ENCODE assay signal across 8 mouse cellular contexts in the genomic region with DNA sequence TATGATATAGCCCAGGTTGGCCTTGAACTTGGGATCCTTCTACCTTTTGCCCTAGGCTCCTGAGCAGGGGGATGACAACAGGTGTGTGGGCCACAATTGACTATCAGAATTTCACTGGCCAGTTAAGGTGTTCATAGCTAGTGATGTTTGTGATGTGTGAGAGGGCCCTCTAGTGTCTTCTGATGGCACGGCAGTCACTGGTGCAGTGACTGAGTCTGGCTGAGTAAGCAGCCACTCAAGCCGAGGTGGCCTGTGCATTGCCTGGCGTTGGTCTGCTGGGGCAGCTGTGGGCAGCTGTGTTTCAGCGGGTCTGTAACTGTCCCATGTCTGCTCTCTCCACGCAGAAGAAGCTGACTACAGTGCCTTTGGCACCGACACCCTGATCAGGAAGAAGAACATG. TPM values are rescaled to one million over a fixed set of nuclear protein-coding genes. Genes with fewer than 3 reads are reported as not detected.
DNase-seq lines count a peak whose midpoint lies in the region; ATAC-seq and TF ChIP-seq lines count a peak whose summit lies in the region.

No protein-coding gene starts in this region.

- H3K4me1 ChIP-seq in testis, adult 2 months (ENCODE audit: control insufficient read depth, insufficient read depth, low read length), result no peaks in the 10 kb centered on the region
- no peaks in the 10 kb centered on the region for H3K4me1 ChIP-seq in embryonic facial prominence, embryonic 11.5 days (ENCODE audit: control insufficient read depth, insufficient read depth, low read length)
- H3K4me1 ChIP-seq in hindbrain, postnatal 0 days (ENCODE audit: insufficient read depth, low read length), result no peaks in the 10 kb centered on the region; the same call in 1 of the 2 replicates
- H3K4me1 ChIP-seq in limb, embryonic 10.5 days, result peaks cover 3% of the 10 kb centered on the region; the same call in 1 of the 2 replicates
- peaks cover 29% of the 10 kb centered on the region for H3K4me1 ChIP-seq in neural tube, embryonic 13.5 days (replicated peaks)

- peak; percentile 53; the same call in 1 of the 2 replicates for TF ChIP-seq CTCF in testis, adult 2 months (IDR thresholded peaks at IDR 0.05; ENCODE audit: control insufficient read depth, insufficient read depth, insufficient replicate concordance, low read depth, low read length)
- peak; percentile 86 for TF ChIP-seq CTCF in hindbrain, postnatal 0 days (IDR thresholded peaks at IDR 0.05; ENCODE audit: low read depth)

- no peaks in the 10 kb centered on the region for H3K36me3 ChIP-seq in testis, adult 2 months (ENCODE audit: control insufficient read depth, insufficient read depth, low read length)
- no peaks in the 10 kb centered on the region for H3K36me3 ChIP-seq in embryonic facial prominence, embryonic 11.5 days (replicated peaks; ENCODE audit: control insufficient read depth, insufficient read depth, low read depth, low read length)
- H3K36me3 ChIP-seq in hindbrain, postnatal 0 days (ENCODE audit: insufficient read depth, low read length), result peaks cover 4% of the 10 kb centered on the region; the same call in 1 of the 2 replicates
- peaks cover 15% of the 10 kb centered on the region for H3K36me3 ChIP-seq in limb, embryonic 10.5 days
- peaks cover 26% of the 10 kb centered on the region for H3K36me3 ChIP-seq in neural tube, embryonic 13.5 days

- no peak for DNase-seq in testis, postnatal 14 days (ENCODE audit: low spot score)
- peak; percentile 62 for DNase-seq in adipocyte (ENCODE audit: low spot score)
- DNase-seq in embryonic facial prominence, embryonic 11.5 days (ENCODE audit: low spot score), result peak; percentile 61
- DNase-seq in hindbrain, postnatal 0 days (ENCODE audit: low spot score), result peak; percentile 72
- DNase-seq in limb, embryonic 10.5 days (ENCODE audit: low spot score), result peak; percentile 57
- DNase-seq in spleen, postnatal 14 days (ENCODE audit: low spot score in 2 of 2), result no peak

- H3K4me2 ChIP-seq in embryonic facial prominence, embryonic 11.5 days (ENCODE audit: low read depth, low read length), result no peak overlapping the region
- H3K4me2 ChIP-seq in hindbrain, postnatal 0 days (ENCODE audit: low read depth, low read length), result no peak overlapping the region
- no peak overlapping the region for H3K4me2 ChIP-seq in neural tube, embryonic 13.5 days

- no peak for ATAC-seq in embryonic facial prominence, embryonic 11.5 days (replicated peaks; ENCODE audit: insufficient number of reproducible peaks, low FRiP score, low TSS enrichment, low read depth)
- ATAC-seq in hindbrain, postnatal 0 days, result peak; percentile 52; the same call in 1 of the 2 replicates
- ATAC-seq in neural tube, embryonic 13.5 days (ENCODE audit: low read depth), result 0 out of 2 replicates have a peak, but pooled peaks have one; percentile 24

- no peaks in the 10 kb centered on the region for H3K27me3 ChIP-seq in testis, adult 2 months (ENCODE audit: control insufficient read depth, insufficient read depth, low read length)
- H3K27me3 ChIP-seq in embryonic facial prominence, embryonic 11.5 days (ENCODE audit: control insufficient read depth, insufficient read depth, low read length), result no peaks in the 10 kb centered on the region
- no peaks in the 10 kb centered on the region for H3K27me3 ChIP-seq in hindbrain, postnatal 0 days (ENCODE audit: insufficient read depth, low read length)
- H3K27me3 ChIP-seq in limb, embryonic 10.5 days (ENCODE audit: low read depth, poor library complexity, severe bottlenecking), result no peaks in the 10 kb centered on the region
- no peaks in the 10 kb centered on the region for H3K27me3 ChIP-seq in neural tube, embryonic 13.5 days

- H3K4me3 ChIP-seq in testis, adult 2 months (ENCODE audit: control insufficient read depth, low read depth, low read length), result no peak overlapping the region
- no peak overlapping the region for H3K4me3 ChIP-seq in embryonic facial prominence, embryonic 11.5 days (ENCODE audit: low read depth, low read length)
- no peak overlapping the region for H3K4me3 ChIP-seq in hindbrain, postnatal 0 days (ENCODE audit: low read length)
- H3K4me3 ChIP-seq in limb, embryonic 10.5 days, result no peak overlapping the region
- H3K4me3 ChIP-seq in neural tube, embryonic 13.5 days, result no peak overlapping the region

- no peak overlapping the region for H3K27ac ChIP-seq in testis, adult 2 months (ENCODE audit: control insufficient read depth, insufficient read depth, low read depth, low read length)
- H3K27ac ChIP-seq in embryonic facial prominence, embryonic 11.5 days (replicated peaks; ENCODE audit: low read depth, low read length), result no peak overlapping the region
- H3K27ac ChIP-seq in hindbrain, postnatal 0 days, result no peak overlapping the region
- H3K27ac ChIP-seq in limb, embryonic 10.5 days, result no peak overlapping the region
- no peak overlapping the region for H3K27ac ChIP-seq in neural tube, embryonic 13.5 days (replicated peaks)

- H3K9ac ChIP-seq in embryonic facial prominence, embryonic 11.5 days (replicated peaks; ENCODE audit: low read length), result no peak overlapping the region
- H3K9ac ChIP-seq in hindbrain, postnatal 0 days (replicated peaks; ENCODE audit: low read length), result no peak overlapping the region
- no peak overlapping the region for H3K9ac ChIP-seq in neural tube, embryonic 13.5 days

- no peaks in the 10 kb centered on the region for H3K9me3 ChIP-seq in embryonic facial prominence, embryonic 11.5 days (replicated peaks; ENCODE audit: control insufficient read depth, low read length)
- H3K9me3 ChIP-seq in hindbrain, postnatal 0 days (ENCODE audit: low read length), result no peaks in the 10 kb centered on the region
- H3K9me3 ChIP-seq in limb, embryonic 10.5 days (replicated peaks), result no peaks in the 10 kb centered on the region
- H3K9me3 ChIP-seq in neural tube, embryonic 13.5 days, result no peaks in the 10 kb centered on the region

- 48% methylated on average over 6 of the region's 6 CpGs for WGBS in embryonic facial prominence, embryonic 11.5 days
- 54% methylated on average over 6 of the region's 6 CpGs for WGBS in hindbrain, postnatal 0 days
- 48% methylated on average over 6 of the region's 6 CpGs for WGBS in limb, embryonic 10.5 days
- 48% methylated on average over 6 of the region's 6 CpGs for WGBS in neural tube, embryonic 13.5 days

- TF ChIP-seq POLR2A in testis, adult 2 months (IDR thresholded peaks at IDR 0.05; ENCODE audit: control insufficient read depth, low read depth, low read length), result no peak

RNA-seq across cellular contexts. Expression of gene Pard6b, which starts 17.2 kb away (rescaled TPM):
- 5.8 and 6.9 TPM in 2 replicates for polyA plus RNA-seq in testis, adult 2 months (2012; rRNA removed)
- polyA plus RNA-seq in embryonic facial prominence, embryonic 11.5 days (2014; fragmentation: Nextera tagmentation; extraction: Ambion mirVana), result 4.8 and 5.1 TPM in 2 replicates
- total RNA-seq in hindbrain, postnatal 0 days (2014; rRNA removed), result 5.1 and 7.7 TPM in 2 replicates
- 3.7 and 4.5 TPM in 2 replicates for polyA plus RNA-seq in hindbrain, postnatal 0 days (2015; fragmentation: Nextera tagmentation; extraction: Ambion mirVana)
- polyA plus RNA-seq in limb, embryonic 10.5 days (2016; fragmentation: Nextera tagmentation; extraction: Ambion mirVana), result 4.5 and 6.0 TPM in 2 replicates
- polyA plus RNA-seq in neural tube, embryonic 13.5 days (2015; fragmentation: Nextera tagmentation; extraction: Ambion mirVana), result 7.5 and 9.1 TPM in 2 replicates

Comparison
In these comparisons a context has a peak if more than half of its experiments do, and no peak if none do; other contexts are left out.
1. DNase-seq: peak in adipocyte (single experiment), embryonic facial prominence, embryonic 11.5 days (single experiment), hindbrain, postnatal 0 days (single experiment) and limb, embryonic 10.5 days (single experiment); none in testis, postnatal 14 days (single experiment) and spleen, postnatal 14 days (0 of 2).